Mouse (Mus musculus): ENCODE data around the gene Srrm3. TPM values are rescaled to one million over a fixed set of nuclear protein-coding genes. Genes with fewer than 3 reads are reported as not detected.

Srrm3 gene
- total RNA-seq (2017): not detected in 3 replicates

- ATAC-seq (replicated peaks; ENCODE audit: insufficient number of reproducible peaks, low FRiP score, low TSS enrichment, poor library complexity, severe bottlenecking): peak; percentile 98
Measured at GRCm38 (mm10) chr5:135806555-135807262, at the start of gene Srrm3. Gene Srrm3 (plus strand): TSS chr5:135806890.

GRCm38 (mm10) chr5:135761881-135762280, 44.8 kb upstream of the Srrm3 start:
- no peak for ATAC-seq (replicated peaks; ENCODE audit: insufficient number of reproducible peaks, low FRiP score, low TSS enrichment, poor library complexity, severe bottlenecking)

- peak; percentile 72; the same call in 1 of the 2 replicates for ATAC-seq (replicated peaks; ENCODE audit: insufficient number of reproducible peaks, low FRiP score, low TSS enrichment, poor library complexity, severe bottlenecking)
Measured at GRCm38 (mm10) chr5:135763526-135763925, 43.2 kb upstream of the Srrm3 start.

- no peak for ATAC-seq (replicated peaks; ENCODE audit: insufficient number of reproducible peaks, low FRiP score, low TSS enrichment, poor library complexity, severe bottlenecking)
Measured at GRCm38 (mm10) chr5:135764971-135765370, 41.7 kb upstream of the Srrm3 start.

- ATAC-seq (replicated peaks; ENCODE audit: insufficient number of reproducible peaks, low FRiP score, low TSS enrichment, poor library complexity, severe bottlenecking): peak; percentile 49; the same call in 1 of the 2 replicates
Measured at GRCm38 (mm10) chr5:135772519-135772918, 34.2 kb upstream of the Srrm3 start.

GRCm38 (mm10) chr5:135776546-135776945, 30.1 kb upstream of the Srrm3 start:
- no peak for ATAC-seq (replicated peaks; ENCODE audit: insufficient number of reproducible peaks, low FRiP score, low TSS enrichment, poor library complexity, severe bottlenecking)

GRCm38 (mm10) chr5:135777796-135778470, 28.8 kb upstream of the Srrm3 start, which contains the start of gene Styxl1:
Gene Styxl1 (minus strand): TSS chr5:135778385.
- no peak for ATAC-seq (replicated peaks; ENCODE audit: insufficient number of reproducible peaks, low FRiP score, low TSS enrichment, poor library complexity, severe bottlenecking)

GRCm38 (mm10) chr5:135778471-135779445, 27.9 kb upstream of the Srrm3 start, which contains the start of gene Mdh2:
Gene Mdh2 (plus strand): TSS chr5:135778480.
- peak; percentile 94 for ATAC-seq (replicated peaks; ENCODE audit: insufficient number of reproducible peaks, low FRiP score, low TSS enrichment, poor library complexity, severe bottlenecking)

- no peak for ATAC-seq (replicated peaks; ENCODE audit: insufficient number of reproducible peaks, low FRiP score, low TSS enrichment, poor library complexity, severe bottlenecking)
Measured at GRCm38 (mm10) chr5:135780331-135780730, 26.4 kb upstream of the Srrm3 start.

GRCm38 (mm10) chr5:135782901-135783300, 23.8 kb upstream of the Srrm3 start:
- no peak for ATAC-seq (replicated peaks; ENCODE audit: insufficient number of reproducible peaks, low FRiP score, low TSS enrichment, poor library complexity, severe bottlenecking)

- peak; percentile 90 for ATAC-seq (replicated peaks; ENCODE audit: insufficient number of reproducible peaks, low FRiP score, low TSS enrichment, poor library complexity, severe bottlenecking)
Measured at GRCm38 (mm10) chr5:135793996-135794858, 12.5 kb upstream of the Srrm3 start.

GRCm38 (mm10) chr5:135794859-135795181, 11.9 kb upstream of the Srrm3 start:
- ATAC-seq (replicated peaks; ENCODE audit: insufficient number of reproducible peaks, low FRiP score, low TSS enrichment, poor library complexity, severe bottlenecking): no peak

- no peak for ATAC-seq (replicated peaks; ENCODE audit: insufficient number of reproducible peaks, low FRiP score, low TSS enrichment, poor library complexity, severe bottlenecking)
Measured at GRCm38 (mm10) chr5:135799746-135800145, 6.9 kb upstream of the Srrm3 start.

GRCm38 (mm10) chr5:135800927-135801326, 5.8 kb upstream of the Srrm3 start:
- no peak for ATAC-seq (replicated peaks; ENCODE audit: insufficient number of reproducible peaks, low FRiP score, low TSS enrichment, poor library complexity, severe bottlenecking)

- no peak for ATAC-seq (replicated peaks; ENCODE audit: insufficient number of reproducible peaks, low FRiP score, low TSS enrichment, poor library complexity, severe bottlenecking)
Measured at GRCm38 (mm10) chr5:135802641-135803040, 4.0 kb upstream of the Srrm3 start.

GRCm38 (mm10) chr5:135803135-135803534, 3.6 kb upstream of the Srrm3 start:
- ATAC-seq (replicated peaks; ENCODE audit: insufficient number of reproducible peaks, low FRiP score, low TSS enrichment, poor library complexity, severe bottlenecking): no peak

GRCm38 (mm10) chr5:135803676-135804075, 3.0 kb upstream of the Srrm3 start:
- no peak for ATAC-seq (replicated peaks; ENCODE audit: insufficient number of reproducible peaks, low FRiP score, low TSS enrichment, poor library complexity, severe bottlenecking)

- no peak for ATAC-seq (replicated peaks; ENCODE audit: insufficient number of reproducible peaks, low FRiP score, low TSS enrichment, poor library complexity, severe bottlenecking)
Measured at GRCm38 (mm10) chr5:135804735-135805134, 2.0 kb upstream of the Srrm3 start.

Data from monocyte, adult 5-6 weeks (primary cell).